Mouse (Mus musculus): ENCODE data around the gene Gm17689. TPM values are rescaled to one million over a fixed set of nuclear protein-coding genes. Genes with fewer than 3 reads are reported as not detected.

Gene Gm17689
- total RNA-seq (2022), result not detected

DNA sequence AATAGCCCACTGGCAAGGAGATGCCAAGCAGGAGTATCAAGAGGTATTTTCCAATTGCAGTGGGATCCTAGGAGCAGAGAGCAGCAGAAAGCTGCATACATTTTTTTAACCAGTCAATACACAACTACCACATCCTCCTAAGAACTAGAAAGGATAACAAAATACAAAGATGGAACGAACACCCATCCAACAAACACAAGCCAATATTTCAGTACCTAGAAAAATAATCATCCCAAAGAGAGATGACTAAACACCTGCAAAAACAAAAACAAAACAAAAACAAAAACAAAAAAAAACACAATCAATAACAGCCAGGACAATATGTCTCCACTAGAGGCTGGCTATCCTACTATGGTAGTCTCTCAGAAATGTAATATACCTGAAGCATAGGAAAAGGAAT, at the start of gene Gm17689:
Gene Gm17689 (minus strand): TSS at position 101 of the 400 bp plus-strand sequence.
- no peak for DNase-seq (ENCODE audit: low spot score in 2 of 2)

DNA sequence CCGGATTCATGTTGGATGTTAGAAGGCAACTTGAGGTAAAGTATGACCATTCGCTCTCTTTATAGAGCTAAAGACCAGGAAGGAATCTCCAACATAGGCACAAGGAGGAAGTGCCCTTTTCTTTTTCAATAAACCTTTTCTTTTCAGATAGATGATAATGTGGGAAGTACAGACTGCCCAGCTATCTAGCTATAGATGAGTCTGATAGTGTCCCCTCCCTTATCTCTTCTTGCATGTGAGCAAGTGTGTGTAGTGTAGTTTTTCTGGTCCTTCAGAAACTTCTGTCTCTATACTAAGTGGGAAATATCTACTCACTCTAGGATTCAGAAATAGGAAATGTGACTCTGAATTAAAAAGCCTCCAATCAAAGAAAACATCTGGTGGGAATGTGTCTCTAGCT, 40.6 kb downstream of the Gm17689 start, which contains the start of gene Gm5615:
Gene Gm5615 (minus strand): TSS at position 101 of the 400 bp plus-strand sequence.
- no peak for DNase-seq (ENCODE audit: low spot score in 2 of 2)

Other genes starting within 250 kb of the Gm17689 start
- gene Gm7257, start 150.8 kb downstream of the Gm17689 start, total RNA-seq (2022), result not detected
- gene Gm9513, start 107.0 kb downstream of the Gm17689 start, total RNA-seq (2022), result not detected
- gene Gm5615, start 40.7 kb downstream of the Gm17689 start, total RNA-seq (2022), result not detected
- not detected for gene A630095E13Rik, start 60.7 kb upstream of the Gm17689 start, total RNA-seq (2022)
- gene Acrv1, start 110.6 kb upstream of the Gm17689 start, total RNA-seq (2022), result not detected
- 1 to 10 TPM; 1.9 to 4.4 (median 3.2) TPM for gene Chek1, start 144.4 kb upstream of the Gm17689 start, total RNA-seq (2022)
- gene Stt3a, start 185.0 kb upstream of the Gm17689 start, total RNA-seq (2022), result 10 to 100 TPM; 69.1 to 89.1 (median 74.0) TPM
- 100 to 1,000 TPM in 3 of 4 experiments, 10 to 100 TPM in 1; 92.1 to 109 (median 103) TPM for gene Ei24, start 214.8 kb upstream of the Gm17689 start, total RNA-seq (2022)
- 100 to 1,000 TPM; 256 to 280 (median 266) TPM for gene Fez1, start 239.2 kb upstream of the Gm17689 start, total RNA-seq (2022)